9 mouse cellular contexts compared by ENCODE assay signal in genomic region chr11:65386291-65387061, GRCm38 (mm10).
DNase-seq lines count a peak whose midpoint lies in the region; ATAC-seq and TF ChIP-seq lines count a peak whose summit lies in the region.
"Had no signal": no experiment of that assay in that cellular context is flagged by ENCODE, and none has a peak within 500 bp of the region (broad histone marks: within the 10 kb centered on the region; RNA-seq: fewer than 3 reads in every experiment).

No protein-coding gene starts in this region.

- no peaks in the 10 kb centered on the region for H3K36me3 ChIP-seq in kidney, embryonic 16.5 days (ENCODE audit: insufficient read depth, low read length)

- H3K4me1 ChIP-seq in kidney, embryonic 16.5 days (ENCODE audit: insufficient read depth, low read length): peaks cover 8% of the 10 kb centered on the region

- H3K9me3 ChIP-seq in kidney, embryonic 16.5 days (ENCODE audit: low read length): no peaks in the 10 kb centered on the region

- 21% methylated on average over 14 of the region's 14 CpGs for WGBS in kidney, embryonic 16.5 days

- intact Hi-C loops in left cerebral cortex, postnatal 36 days (cut with DNase I): no loop called here

- H3K4me2 ChIP-seq in kidney, embryonic 16.5 days (replicated peaks; ENCODE audit: low read depth, low read length): 0 out of 2 replicates have a peak overlapping the region, but pooled peaks have one; percentile 7

- peak; percentile 91 for ATAC-seq in kidney, embryonic 16.5 days (ENCODE audit: low FRiP score, low TSS enrichment)

- no peak for TF ChIP-seq POLR2A in brain, embryonic 14.5 days (IDR thresholded peaks at IDR 0.05; ENCODE audit: borderline replicate concordance, extremely low read depth, insufficient read depth, insufficient read length, poor library complexity, severe bottlenecking)

- no peaks in the 10 kb centered on the region for H3K27me3 ChIP-seq in kidney, embryonic 16.5 days (ENCODE audit: insufficient read depth, low read length)

- no peak overlapping the region for H3K9ac ChIP-seq in kidney, embryonic 16.5 days (replicated peaks; ENCODE audit: low read length)

- no peak for DNase-seq in kidney, adult 11 months
- DNase-seq in brain, embryonic 14.5 days (ENCODE audit: low read depth): peak; percentile 72
- DNase-seq in heart, postnatal 4 days: peak; percentile 39
- peak; percentile 23 for DNase-seq in ovary, postnatal 14 days (ENCODE audit: low spot score)
- no peak for DNase-seq in left cerebral cortex, postnatal 36 days (ENCODE audit: low spot score in 2 of 2)
- no peak for DNase-seq in spleen, postnatal 36 days (ENCODE audit: low spot score in 2 of 2)
- DNase-seq: cerebellum, adult 8-10 months; thymus, adult 2 months had no signal

- no peak overlapping the region for H3K27ac ChIP-seq in kidney, embryonic 16.5 days (ENCODE audit: low read length)

- no peak for TF ChIP-seq CTCF in brain, embryonic 14.5 days (IDR thresholded peaks at IDR 0.05; ENCODE audit: borderline replicate concordance, extremely low read depth, insufficient read depth, insufficient read length)

- H3K4me3 ChIP-seq in kidney, embryonic 16.5 days (ENCODE audit: low read length): no peak overlapping the region

Comparison
In these comparisons a context has a peak if more than half of its experiments do, and no peak if none do; other contexts are left out.
1. DNase-seq: peak in brain, embryonic 14.5 days (single experiment), heart, postnatal 4 days (single experiment) and ovary, postnatal 14 days (single experiment); none in kidney, adult 11 months (single experiment), left cerebral cortex, postnatal 36 days (0 of 2) and spleen, postnatal 36 days (0 of 2).